Mouse (Mus musculus) liver (tissue): ENCODE results near the gene Cct7.
A peak's percentile ranks its signal among the peaks of the same experiment; 100 is the strongest.
"Not testable (repeated sequence)": the region's sequence is repeated elsewhere in the genome, so short reads cannot be mapped to it uniquely, and the experiment has no call there.

Source experiments
- DNase-seq: peaks from one replicate; pipeline ENCODE4 v3.0.0-alpha.2; 2020; ENCODE audit warnings: mixed read lengths

Cct7 gene

DNA sequence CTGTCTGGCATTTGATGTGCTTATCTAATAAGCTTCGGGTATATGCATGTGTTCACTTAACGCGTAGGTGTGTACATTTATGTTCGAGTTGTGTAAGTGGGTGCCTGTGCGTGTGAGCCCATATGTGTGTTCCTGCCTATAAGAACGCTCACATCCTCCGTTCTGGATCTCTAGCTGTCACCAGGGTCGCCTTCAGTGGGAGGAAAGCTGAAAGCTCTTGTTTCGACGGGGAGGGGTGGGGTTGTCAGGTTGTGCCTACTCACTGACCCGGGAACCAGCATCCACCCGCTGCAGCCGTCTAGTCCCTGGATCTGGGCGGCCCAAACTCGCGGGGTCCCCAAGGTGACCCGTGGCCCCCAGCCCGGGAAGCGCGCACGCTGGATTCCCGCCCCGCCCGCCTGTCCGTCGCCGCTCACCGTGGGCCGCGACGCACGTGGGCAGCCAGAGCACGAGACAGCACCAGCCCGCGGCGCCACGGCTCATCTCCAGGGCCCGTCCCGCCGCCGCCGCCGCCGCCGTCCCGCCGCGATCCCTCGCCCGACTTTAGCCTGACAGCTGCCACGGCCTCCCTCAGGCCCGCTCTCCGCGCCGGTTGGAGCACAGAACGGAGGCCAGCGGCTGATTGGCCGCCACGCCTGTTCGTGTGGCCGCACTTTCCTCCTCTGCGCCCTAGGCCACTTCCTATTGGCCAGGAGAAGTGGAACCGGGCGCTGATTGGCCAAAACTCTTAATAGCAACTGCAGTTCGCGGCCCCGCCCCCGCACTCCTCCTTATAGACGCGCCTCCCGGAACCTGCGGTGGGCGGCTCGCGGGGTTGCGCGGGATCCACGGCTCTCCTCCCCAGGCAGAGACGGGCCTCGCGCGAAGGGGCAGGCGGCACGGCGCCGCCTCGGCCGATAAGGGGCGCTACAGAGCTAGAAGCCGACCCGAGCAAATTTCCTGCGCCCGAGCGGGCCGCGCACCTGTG, at the start of gene Cct7:
Cct7 (plus strand) TSS at position 818 of the 967 bp plus-strand sequence.
- peak; percentile 99 for DNase-seq

- no peak for DNase-seq
Observed at GRCm38 (mm10) chr6:85402613-85403012, 48.7 kb upstream of the Cct7 start.

DNA sequence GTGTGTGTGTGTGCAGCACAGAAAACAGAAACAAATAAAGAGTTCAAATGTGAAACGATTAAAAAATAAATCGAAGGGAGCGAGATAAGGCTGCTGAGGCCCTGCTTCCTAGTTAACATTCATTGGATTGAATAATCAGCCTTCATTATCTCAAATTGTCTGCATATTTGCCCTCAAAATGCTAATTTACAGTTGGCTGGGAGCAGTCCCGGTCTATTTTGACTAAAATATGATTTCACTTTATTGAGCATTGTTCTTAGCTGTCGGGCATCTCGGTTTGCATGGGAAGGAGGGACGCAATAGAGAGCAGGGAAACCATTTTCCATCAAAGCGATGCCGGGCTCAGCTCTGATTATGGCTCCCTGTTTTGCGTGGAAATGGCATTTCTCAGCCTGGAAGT, 48.3 kb upstream of the Cct7 start:
- DNase-seq = no peak

DNA sequence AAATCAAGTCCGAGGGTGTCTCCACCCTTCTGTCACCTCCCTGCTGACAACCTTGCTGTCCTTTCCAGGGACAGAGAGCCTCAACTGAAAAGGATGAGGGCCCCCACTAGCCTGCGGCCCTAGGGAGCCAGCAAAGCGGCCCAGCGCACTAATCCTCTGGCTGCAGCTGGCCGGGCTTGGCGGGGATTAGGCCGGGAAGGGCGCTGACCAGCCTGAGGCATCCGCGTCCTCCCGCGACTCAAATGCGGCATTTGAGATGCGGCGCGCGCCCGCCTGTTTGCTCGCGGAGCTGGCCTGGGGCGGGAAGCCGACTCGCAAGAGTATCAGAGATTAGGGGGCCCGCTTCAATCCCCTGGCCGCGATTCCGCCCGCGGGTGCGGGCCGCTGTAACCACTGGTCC, 42.3 kb upstream of the Cct7 start:
- no peak for DNase-seq

- peak; percentile 69 for DNase-seq
Observed at GRCm38 (mm10) chr6:85410771-85411273, 40.5 kb upstream of the Cct7 start.

DNA sequence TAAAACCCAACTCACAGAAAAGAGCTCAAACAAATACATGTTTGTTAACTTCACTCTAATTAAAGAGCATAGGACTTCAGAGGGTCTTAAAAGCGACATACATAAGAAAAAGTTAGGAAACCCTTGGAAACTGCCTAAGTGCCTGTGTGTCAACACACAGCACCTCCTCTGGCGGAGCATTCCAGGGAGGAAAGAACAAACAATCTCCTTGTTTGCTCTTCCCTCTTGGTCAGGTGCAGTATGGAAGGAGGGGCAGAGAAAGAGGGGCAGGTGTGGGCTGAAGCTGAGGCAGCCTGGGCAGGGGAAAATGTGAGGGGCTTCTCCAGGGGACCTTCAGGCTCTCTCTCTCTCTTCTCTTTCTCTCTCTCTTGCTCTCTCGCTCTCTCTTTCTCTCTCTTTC, 35.5 kb upstream of the Cct7 start:
- DNase-seq = no peak

DNA sequence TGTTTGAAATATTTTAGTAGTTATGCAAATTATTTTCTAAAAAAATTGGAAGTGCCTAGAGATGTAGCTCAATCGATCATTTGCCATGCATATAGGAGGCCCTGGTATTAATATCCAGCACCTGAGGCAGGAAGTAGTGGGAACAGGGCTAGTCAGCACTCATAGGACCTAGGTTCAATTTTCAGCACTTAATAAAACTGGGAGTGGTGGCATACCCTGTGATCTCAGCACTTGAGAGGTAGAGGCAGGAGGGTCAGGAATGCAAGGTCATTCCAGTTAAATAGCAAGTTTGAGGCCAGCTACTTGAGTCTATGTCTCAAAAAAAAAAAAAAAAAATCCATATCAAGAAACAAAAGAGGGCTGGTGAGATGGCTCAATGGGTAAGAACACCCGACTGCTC, 32.2 kb upstream of the Cct7 start:
- no peak for DNase-seq

GRCm38 (mm10) chr6:85423836-85424379, 27.4 kb upstream of the Cct7 start, which contains the start of gene Noto:
Gene Noto (plus strand): TSS chr6:85423886.
- no peak for DNase-seq

GRCm38 (mm10) chr6:85431274-85431841, 20.0 kb upstream of the Cct7 start:
- DNase-seq = no peak

GRCm38 (mm10) chr6:85431842-85432431, 19.4 kb upstream of the Cct7 start, which contains the start of gene Smyd5:
Gene Smyd5 (plus strand): TSS chr6:85431989.
- DNase-seq = peak; percentile 90

DNA sequence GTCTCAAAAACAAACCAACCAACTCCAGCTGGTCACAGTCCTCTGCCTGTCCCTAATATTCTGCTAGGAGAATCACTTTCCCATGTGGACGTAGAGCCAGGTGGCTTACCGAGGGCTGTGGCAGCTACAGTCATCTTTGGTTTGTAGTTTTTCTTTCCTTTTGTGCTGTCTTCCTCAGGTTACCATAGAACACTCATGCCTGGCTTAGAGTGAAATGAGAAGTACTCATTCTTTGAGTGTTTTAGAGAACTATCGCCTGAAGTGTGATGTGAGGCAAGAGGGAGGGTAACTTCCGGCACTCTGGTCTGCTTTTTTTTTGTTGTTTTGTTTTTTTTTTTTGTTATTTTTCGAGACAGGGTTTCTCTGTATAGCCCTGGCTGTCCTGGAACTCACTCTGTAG, 17.4 kb upstream of the Cct7 start:
- DNase-seq = no peak

DNA sequence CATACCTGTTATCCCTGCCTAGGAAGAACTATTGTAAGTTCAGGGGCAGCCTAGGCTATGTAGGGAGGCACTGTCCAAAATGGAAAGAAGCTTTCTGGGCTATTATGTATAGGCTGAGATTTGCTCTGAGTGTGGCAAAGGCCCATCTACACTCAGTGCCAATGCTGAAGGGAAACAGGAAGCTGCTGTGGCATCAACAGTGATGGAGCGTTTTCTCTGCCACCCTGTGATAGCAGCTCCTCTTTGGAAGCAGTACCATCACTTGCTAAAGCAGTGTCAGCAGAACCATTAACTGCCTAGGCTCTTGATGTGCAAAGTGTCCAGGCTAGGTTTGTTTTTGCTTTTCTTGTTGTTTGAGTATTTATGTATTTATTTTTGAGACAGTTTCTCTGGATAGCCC, 15.1 kb upstream of the Cct7 start:
- no peak for DNase-seq

DNA sequence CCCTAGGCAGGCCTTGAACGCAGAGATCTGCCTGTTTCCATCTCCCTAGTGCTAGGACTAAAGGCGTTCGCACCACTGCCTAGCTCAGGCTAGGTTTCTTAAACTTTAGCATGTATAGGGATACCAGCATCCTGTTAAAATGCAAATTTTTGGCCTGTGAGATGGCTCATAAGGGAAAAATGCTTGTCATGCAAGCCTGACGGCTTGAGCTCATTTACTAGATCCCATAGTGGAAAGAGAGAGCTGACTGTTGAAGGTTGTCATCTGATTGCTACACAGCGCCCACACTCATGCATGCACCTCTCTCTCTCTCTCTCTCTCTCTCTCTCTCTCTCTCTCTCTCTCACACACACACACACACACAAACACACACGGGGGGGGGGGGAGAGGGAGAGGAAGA, 14.7 kb upstream of the Cct7 start:
- DNase-seq = no peak

- DNase-seq = no peak
Observed at GRCm38 (mm10) chr6:85441142-85441541, 10.2 kb upstream of the Cct7 start.

DNA sequence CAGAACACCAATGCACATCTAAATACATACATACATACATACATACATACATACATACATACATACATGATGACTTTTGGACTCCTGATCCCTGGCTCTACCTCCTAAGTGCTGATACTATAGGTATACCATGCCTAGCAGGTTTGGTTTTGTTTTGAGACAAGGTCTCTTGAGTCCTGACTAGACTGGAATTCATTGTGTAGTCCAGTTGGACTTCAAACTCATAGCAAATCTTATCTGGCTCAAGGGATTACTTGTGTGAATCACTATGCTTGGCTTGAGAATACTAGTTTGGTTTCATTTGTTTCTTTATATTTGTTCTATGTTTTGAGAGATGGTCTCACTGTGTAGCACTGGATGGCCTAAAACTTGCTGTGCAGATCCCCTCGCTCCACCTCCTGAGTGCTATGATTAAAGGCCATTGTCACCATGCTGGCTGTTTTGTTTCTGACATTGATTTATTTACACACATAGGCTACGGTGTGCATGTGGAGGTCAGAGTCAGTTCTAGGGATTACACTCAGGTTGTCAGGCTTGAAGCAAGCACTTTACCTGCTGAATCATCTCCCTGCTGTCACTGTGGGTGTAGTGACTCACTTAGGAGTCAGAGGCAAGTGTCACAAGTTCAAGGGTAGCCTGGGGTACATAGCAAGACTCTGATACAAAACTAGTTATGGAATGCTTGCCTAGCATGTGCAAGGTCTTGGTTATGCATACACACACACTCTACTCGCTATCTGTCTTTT, 7.7 kb upstream of the Cct7 start:
- no peak for DNase-seq

DNA sequence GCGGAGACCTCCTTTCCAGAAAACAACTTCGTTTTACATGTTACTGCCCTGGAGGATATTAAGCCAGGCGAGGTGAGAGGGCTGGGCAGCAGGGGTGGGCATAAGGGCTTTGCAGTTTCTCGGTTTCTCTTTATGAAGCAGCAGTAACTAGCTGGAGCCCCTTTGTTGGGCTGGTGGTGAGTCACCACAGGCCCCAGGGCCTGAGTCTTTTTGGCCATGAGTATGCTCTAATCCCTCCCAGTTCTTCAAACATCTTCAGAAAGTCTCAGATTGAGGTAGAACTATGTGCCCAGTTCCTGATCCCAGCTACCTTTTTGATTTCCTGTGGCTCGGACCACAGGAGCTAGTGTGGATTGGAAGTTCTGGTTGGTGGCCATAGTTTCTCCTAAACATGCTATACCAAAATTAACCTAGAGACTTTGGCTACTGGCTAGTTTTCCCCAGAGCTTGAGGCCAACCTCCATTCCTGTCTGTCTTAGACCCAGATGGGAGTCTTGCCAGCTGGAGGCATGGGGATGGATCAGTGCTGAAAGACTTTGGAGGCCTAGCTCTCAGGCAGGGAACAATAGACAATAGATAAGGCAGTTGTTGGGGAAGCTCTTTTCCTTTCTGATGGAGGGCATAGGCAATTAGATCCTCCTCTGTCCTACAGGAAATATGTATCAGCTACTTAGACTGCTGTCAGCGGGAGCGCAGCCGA, 6.9 kb upstream of the Cct7 start:
- DNase-seq = no peak

GRCm38 (mm10) chr6:85445286-85445685, 6.0 kb upstream of the Cct7 start:
- no peak for DNase-seq

DNA sequence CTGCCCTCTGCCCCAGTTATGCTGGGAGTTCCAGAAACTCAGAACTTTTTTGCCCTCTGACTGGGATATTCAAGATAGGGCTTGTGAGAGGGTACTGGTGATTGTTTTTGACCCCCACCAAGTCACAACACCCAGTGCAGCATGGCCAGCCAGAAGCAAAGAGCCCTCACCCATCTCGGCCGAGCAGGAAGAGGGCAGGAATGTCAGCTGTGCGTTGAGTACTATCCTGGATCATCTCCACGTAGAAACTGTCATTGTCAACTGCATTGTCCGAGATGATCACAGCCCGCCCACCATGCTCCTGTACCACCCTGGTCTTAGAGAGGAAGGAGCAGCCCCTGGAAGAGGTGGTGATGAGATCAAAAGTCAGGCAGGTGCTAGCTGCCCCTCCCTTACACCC, 4.0 kb upstream of the Cct7 start:
- DNase-seq = no peak

GRCm38 (mm10) chr6:85450140-85450539, 1.2 kb upstream of the Cct7 start:
- not testable (repeated sequence) for DNase-seq

- DNase-seq = peak; percentile 95
Observed at GRCm38 (mm10) chr6:85451664-85452410, 523 bp downstream of the Cct7 start, which contains the start of gene Pradc1. Gene Pradc1 (minus strand): TSS chr6:85451970.

- no peak for DNase-seq
Observed at GRCm38 (mm10) chr6:85452411-85452665, 1.0 kb downstream of the Cct7 start.
